14 mouse cellular contexts compared by ENCODE assay signal in genomic region chr11:34939002-34939401, GRCm38 (mm10).
A peak's percentile ranks its signal among the peaks of the same experiment; 100 is the strongest.
DNase-seq lines count a peak whose midpoint lies in the region.
"Had no signal": no experiment of that assay in that cellular context is flagged by ENCODE, and none has a peak within 500 bp of the region (broad histone marks: within the 10 kb centered on the region; RNA-seq: fewer than 3 reads in every experiment).

No protein-coding gene starts in this region.

- peak; percentile 4 for DNase-seq in retina, postnatal 1 day
- no peak for DNase-seq in retina, embryonic 14.5 days (ENCODE audit: low spot score)
- DNase-seq in layer of hippocampus, adult 8-10 months (ENCODE audit: low spot score in 2 of 2), result peak; percentile 60 to 77
- peak; percentile 42 to 63 for DNase-seq in left cerebral cortex, adult 9 months (ENCODE audit: low spot score in 2 of 2)
- peak; percentile 38 for DNase-seq in right cerebral cortex, postnatal 36 days (ENCODE audit: low spot score in 2 of 2)
- DNase-seq in heart, adult 8-10 months (ENCODE audit: low spot score), result no peak
- no peak for DNase-seq in c-Kit-positive CD71-positive TER-119-positive erythroid progenitor cells, embryonic 14.5 days (ENCODE audit: low spot score)
- no peak for DNase-seq in thymus, postnatal 14 days
- DNase-seq: adrenal gland, postnatal 36 days; cerebellum, adult 11 months; kidney, adult 9 months; lung, postnatal 4 days; midbrain, embryonic 14.5 days; thymus, adult 2 months had no signal

Comparison
In these comparisons a context has a peak if more than half of its experiments do, and no peak if none do; other contexts are left out.
1. DNase-seq: peak in retina, postnatal 1 day (single experiment), layer of hippocampus, adult 8-10 months (2 of 2), left cerebral cortex, adult 9 months (2 of 2) and right cerebral cortex, postnatal 36 days (2 of 2); none in retina, embryonic 14.5 days (single experiment), heart, adult 8-10 months (single experiment), c-Kit-positive CD71-positive TER-119-positive erythroid progenitor cells, embryonic 14.5 days (single experiment) and thymus, postnatal 14 days (single experiment).